Mouse (Mus musculus) kidney, embryonic 16.5 days (tissue): ENCODE measurements around the gene Olfr6. TPM values are rescaled to one million over a fixed set of nuclear protein-coding genes. Genes with fewer than 3 reads are reported as not detected.

Experiments used
- ATAC-seq: fragments of 200-750 bp; cut with Nextera tagmentation; 2 replicates; pipeline ENCODE4 v1.8.0; 2017; ENCODE audit warnings: moderate TSS enrichment; ENCODE audit not compliant: low FRiP score, low TSS enrichment
- H3K27ac ChIP-seq: fragments of 300-500 bp; sonication (generic); 2 replicates; pipeline ENCODE4 v1.5.1; 2014; ENCODE audit warnings: low read length
- H3K27me3 ChIP-seq: fragments of 300-500 bp; sonication (generic); 2 replicates; pipeline ENCODE4 v1.6.1; 2014; ENCODE audit warnings: low read length, control low read depth, mixed read lengths; ENCODE audit not compliant: insufficient read depth
- H3K36me3 ChIP-seq: fragments of 300-500 bp; sonication (generic); 2 replicates; pipeline ENCODE4 v1.6.1; 2014; ENCODE audit warnings: low read length, control low read depth, mixed read lengths; ENCODE audit not compliant: insufficient read depth
- H3K4me1 ChIP-seq: fragments of 300-500 bp; sonication (generic); 2 replicates; pipeline ENCODE4 v1.6.1; 2014; ENCODE audit warnings: low read length, control low read depth, mixed read lengths; ENCODE audit not compliant: insufficient read depth
- H3K4me2 ChIP-seq: fragments of 300-500 bp; sonication (generic); replicated peaks from 2 replicates; pipeline ENCODE4 v1.6.1; 2014; ENCODE audit warnings: low read depth, low read length
- H3K4me3 ChIP-seq: fragments of 300-500 bp; sonication (generic); 2 replicates; pipeline ENCODE4 v1.5.1; 2014; ENCODE audit warnings: mild to moderate bottlenecking, low read length
- H3K9ac ChIP-seq: fragments of 300-500 bp; sonication (generic); replicated peaks from 2 replicates; pipeline ENCODE4 v1.6.1; 2014; ENCODE audit warnings: low read length
- H3K9me3 ChIP-seq: fragments of 300-500 bp; sonication (generic); 2 replicates; pipeline ENCODE4 v1.6.1; 2016; ENCODE audit warnings: low read length, control low read depth
- WGBS: fragments of 180-500 bp; shearing (Covaris S2); extraction: QIAGEN DNeasy Blood & Tissue Kit; methylation state at CpG from one replicate; pipeline ENCODE4 v1.1.7; 2014; 5-methylcytosine and 5-hydroxymethylcytosine counted together
- polyA plus RNA-seq: library from polyadenylated mRNA; unstranded; fragments of >200 nt; fragmentation: Nextera tagmentation; extraction: Ambion mirVana; gene quantifications from 2 replicates; pipeline ENCODE4 v1.2.1, GENCODE M21; 2015

Gene Olfr6
- polyA plus RNA-seq, 1 experiment from 2014 or later, result not detected

GRCm38 (mm10) chr7:106907676-106908075 is 56.1 kb downstream of the Olfr6 start, which contains the start of gene Olfr1532-ps1:
TSS of gene Olfr1532-ps1 (plus strand) at chr7:106908001.
- no peak for ATAC-seq
- WGBS, result 73% methylated on average over 2 of the region's 2 CpGs

More at GRCm38 (mm10) chr7:106907676-106908075, 56.1 kb downstream of the Olfr6 start, which contains the start of gene Olfr1532-ps1:
- Histone ChIP-seq H3K36me3 (no peaks in the 10 kb centered on the region), H3K9me3 (no peaks in the 10 kb centered on the region), H3K27me3 (no peaks in the 10 kb centered on the region), H3K4me2 (no peak within 1 kb of the TSS), H3K4me3 (no peak within 1 kb of the TSS), H3K27ac (no peak within 1 kb of the TSS), H3K9ac (no peak within 1 kb of the TSS), H3K4me1 (no peaks in the 10 kb centered on the region)

Other genes with a start within 250 kb of the Olfr6 start
- gene Olfr695, start 247.5 kb downstream of the Olfr6 start, polyA plus RNA-seq, result not detected in 2 replicates
- not detected in 2 replicates for gene Olfr697, start 221.5 kb downstream of the Olfr6 start, polyA plus RNA-seq
- not detected in 2 replicates for gene Olfr698, start 208.5 kb downstream of the Olfr6 start, polyA plus RNA-seq
- not detected in 2 replicates for gene Olfr699, start 170.7 kb downstream of the Olfr6 start, polyA plus RNA-seq
- not detected in 2 replicates for gene Olfr700, start 155.1 kb downstream of the Olfr6 start, polyA plus RNA-seq
- gene Olfr701, start 149.8 kb downstream of the Olfr6 start, polyA plus RNA-seq, result not detected in 2 replicates
- not detected in 2 replicates for gene Olfr702, start 130.0 kb downstream of the Olfr6 start, polyA plus RNA-seq
- not detected in 2 replicates for gene Olfr703, start 120.6 kb downstream of the Olfr6 start, polyA plus RNA-seq
- gene Olfr704, start 100.8 kb downstream of the Olfr6 start, polyA plus RNA-seq, result not detected in 2 replicates
- gene Olfr705, start 87.0 kb downstream of the Olfr6 start, polyA plus RNA-seq, result not detected in 2 replicates
- gene Olfr706, start 75.8 kb downstream of the Olfr6 start, polyA plus RNA-seq, result not detected in 2 replicates
- gene Olfr707, start 62.7 kb downstream of the Olfr6 start, polyA plus RNA-seq, result not detected in 2 replicates
- gene Olfr1532-ps1, start 55.9 kb downstream of the Olfr6 start, polyA plus RNA-seq, result not detected in 2 replicates
- gene Olfr709-ps1, start 31.7 kb downstream of the Olfr6 start, polyA plus RNA-seq, result not detected in 2 replicates
- gene Olfr710, start 15.6 kb downstream of the Olfr6 start, polyA plus RNA-seq, result not detected in 2 replicates
- gene Olfr711, start 11.5 kb upstream of the Olfr6 start, polyA plus RNA-seq, result not detected in 2 replicates
- gene Olfr2, start 42.1 kb upstream of the Olfr6 start, polyA plus RNA-seq, result not detected in 2 replicates
- gene Olfr713, start 67.2 kb upstream of the Olfr6 start, polyA plus RNA-seq, result not detected in 2 replicates
- not detected in 2 replicates for gene Olfr714, start 107.0 kb upstream of the Olfr6 start, polyA plus RNA-seq
- not detected in 2 replicates for gene Olfr17, start 129.3 kb upstream of the Olfr6 start, polyA plus RNA-seq
- gene Olfr715b, start 146.4 kb upstream of the Olfr6 start, polyA plus RNA-seq, result not detected in 2 replicates
- gene Olfr715, start 167.1 kb upstream of the Olfr6 start, polyA plus RNA-seq, result not detected in 2 replicates
- not detected in 2 replicates for gene Olfr716, start 174.4 kb upstream of the Olfr6 start, polyA plus RNA-seq
- not detected in 2 replicates for gene Nlrp14, start 203.1 kb upstream of the Olfr6 start, polyA plus RNA-seq
- not detected in 2 replicates for gene Rbmxl2, start 245.5 kb upstream of the Olfr6 start, polyA plus RNA-seq